Mouse (Mus musculus) embryonic fibroblast, embryonic 13.5 days (primary cell): Measurements from ENCODE around the gene Lsmem1. TPM values are rescaled to one million over a fixed set of nuclear protein-coding genes. Genes with fewer than 3 reads are reported as not detected.
"Not testable (repeated sequence)": the region's sequence is repeated elsewhere in the genome, so short reads cannot be mapped to it uniquely, and the experiment has no call there.

Experiments used
- H3K27ac ChIP-seq: 2 replicates; pipeline ENCODE4 v1.5.1; 2012; ENCODE audit warnings: low read length, control low read depth, inconsistent platforms; ENCODE audit not compliant: insufficient read depth
- H3K4me1 ChIP-seq: 2 replicates; pipeline ENCODE4 v1.6.1; 2011; ENCODE audit warnings: low read length; ENCODE audit not compliant: control insufficient read depth, insufficient read depth
- H3K4me3 ChIP-seq: 2 replicates; pipeline ENCODE4 v1.5.1; 2011; ENCODE audit warnings: mild to moderate bottlenecking, control low read depth, low read length; ENCODE audit not compliant: insufficient read depth
- CTCF ChIP-seq: IDR thresholded peaks from 2 replicates; pipeline ENCODE4 v1.5.1; 2011; ENCODE audit warnings: mild to moderate bottlenecking, control low read depth, low read length, moderate library complexity, borderline replicate concordance; ENCODE audit not compliant: insufficient read depth
- POLR2A ChIP-seq: IDR thresholded peaks from 2 replicates; pipeline ENCODE4 v1.6.1; 2011; ENCODE audit warnings: low read depth, mild to moderate bottlenecking, control low read depth, low read length, moderate library complexity
- polyA plus RNA-seq: library from polyadenylated mRNA; stranded (reverse); fragments of >200 nt; gene quantifications from 2 replicates; pipeline ENCODE4 v1.2.4, GENCODE M21; 2011; ENCODE audit warnings: low read depth; ENCODE audit not compliant: missing spikeins, insufficient read length

Lsmem1 gene
- polyA plus RNA-seq, 1 experiment, result not detected

- no peak for TF ChIP-seq POLR2A
- no peak for TF ChIP-seq CTCF
- H3K4me1 ChIP-seq, result no peaks in the 10 kb centered on the region
Measured at GRCm38 (mm10) chr12:40185474-40185873, 13.8 kb downstream of the Lsmem1 start.

GRCm38 (mm10) chr12:40177089-40177488, 22.2 kb downstream of the Lsmem1 start:
- H3K4me3 ChIP-seq, result no peak overlapping the region
- no peaks in the 10 kb centered on the region for H3K4me1 ChIP-seq
- TF ChIP-seq CTCF (no peak), POLR2A (no peak)
- no peak overlapping the region for H3K27ac ChIP-seq

More at GRCm38 (mm10) chr12:40185474-40185873, 13.8 kb downstream of the Lsmem1 start:
- Histone ChIP-seq H3K4me3 (no peak overlapping the region), H3K27ac (no peak overlapping the region)

DNA sequence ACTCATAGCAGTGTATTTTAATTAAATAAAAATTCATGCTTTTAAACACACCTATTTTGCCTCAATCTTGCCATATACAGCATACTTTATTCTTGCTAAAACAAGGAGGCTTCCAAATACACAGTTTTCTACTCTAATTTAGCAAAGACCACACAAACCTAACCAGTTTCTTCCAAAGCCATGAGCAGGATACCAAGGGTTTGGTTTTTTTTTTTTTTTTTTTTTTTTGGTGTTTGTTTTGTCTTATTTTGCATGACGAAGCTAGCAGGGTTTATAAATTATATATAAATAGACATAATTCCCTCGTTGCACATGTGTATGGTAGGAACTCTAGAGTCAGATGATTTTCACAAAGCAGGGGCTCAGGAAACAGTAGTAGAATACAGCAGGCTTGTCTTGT, 23.1 kb downstream of the Lsmem1 start:
- no peak for TF ChIP-seq POLR2A
- Histone ChIP-seq H3K4me3 (no peak overlapping the region), H3K4me1 (no peaks in the 10 kb centered on the region), H3K27ac (no peak overlapping the region)

GRCm38 (mm10) chr12:40175171-40175570, 24.1 kb downstream of the Lsmem1 start:
- H3K27ac ChIP-seq, H3K4me3 ChIP-seq, H3K4me1 ChIP-seq: not testable (repeated sequence)

DNA sequence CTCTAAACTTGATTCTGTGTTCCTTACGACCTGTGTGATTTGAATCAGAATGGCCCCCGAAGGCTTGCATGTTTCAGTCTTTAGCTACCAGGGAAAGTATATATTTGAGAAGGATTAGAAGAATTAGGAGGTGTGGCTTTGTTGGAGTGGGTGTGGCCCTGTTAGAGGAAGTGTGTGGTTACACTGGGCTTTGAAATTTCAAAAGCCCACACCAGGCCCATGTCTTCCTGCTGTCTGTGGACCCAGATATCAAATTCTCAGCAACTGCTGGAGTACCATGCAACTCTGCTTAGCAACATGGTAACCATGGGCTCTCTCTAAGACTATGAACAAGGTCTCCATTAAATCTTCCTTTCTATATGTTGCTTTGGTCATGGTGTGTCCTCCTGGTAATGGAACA, 27.7 kb downstream of the Lsmem1 start:
- TF ChIP-seq CTCF (no peak), POLR2A (no peak)
- Histone ChIP-seq H3K27ac (no peak overlapping the region), H3K4me1 (no peaks in the 10 kb centered on the region), H3K4me3 (no peak overlapping the region)

DNA sequence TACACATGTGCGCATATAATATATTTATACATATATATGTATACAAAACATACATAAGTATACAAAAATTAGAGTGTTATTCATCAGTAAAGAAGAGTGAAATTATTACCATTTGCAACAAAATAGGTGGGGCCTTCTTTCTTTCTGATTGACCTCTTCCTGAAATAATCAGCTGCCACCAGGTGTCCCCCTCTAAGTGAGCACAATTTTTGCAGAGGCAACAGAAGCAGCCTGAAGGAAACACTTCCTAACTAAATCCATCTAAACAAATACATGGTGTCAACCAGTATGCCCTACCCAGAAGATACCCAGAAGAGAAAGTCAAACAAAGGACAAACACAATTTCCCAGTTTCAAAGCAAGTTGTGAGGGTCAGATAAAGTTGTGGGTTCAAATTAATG, 29.6 kb downstream of the Lsmem1 start:
- Histone ChIP-seq H3K4me1 (no peaks in the 10 kb centered on the region), H3K27ac (no peak overlapping the region), H3K4me3 (no peak overlapping the region)
- TF ChIP-seq POLR2A (no peak), CTCF (no peak)

DNA sequence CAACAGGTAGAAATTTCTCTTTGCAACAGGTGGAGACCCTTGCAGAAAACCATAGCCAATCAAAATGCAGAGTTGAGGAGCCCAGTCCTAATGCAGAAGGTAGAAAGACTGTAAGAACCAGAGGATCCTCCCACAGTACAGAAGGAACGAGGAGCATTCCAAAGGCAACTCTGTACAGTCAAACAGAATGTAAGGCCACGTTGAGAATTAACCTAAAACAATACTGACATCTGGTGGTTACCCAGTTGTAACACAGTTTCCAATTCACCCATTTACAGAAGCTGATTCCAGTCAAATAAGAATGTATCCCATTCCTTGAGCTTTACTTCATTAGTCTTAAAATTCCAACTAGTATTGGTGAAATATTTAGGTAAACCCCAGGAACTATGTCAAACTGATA, 34.7 kb downstream of the Lsmem1 start:
- H3K27ac ChIP-seq, result no peak overlapping the region
- no peaks in the 10 kb centered on the region for H3K4me1 ChIP-seq
- no peak overlapping the region for H3K4me3 ChIP-seq
- TF ChIP-seq CTCF (no peak), POLR2A (no peak)

- Histone ChIP-seq H3K4me3 (no peak overlapping the region), H3K4me1 (no peaks in the 10 kb centered on the region), H3K27ac (no peak overlapping the region)
- TF ChIP-seq CTCF (no peak), POLR2A (no peak)
Measured at GRCm38 (mm10) chr12:40160777-40161176, 38.5 kb downstream of the Lsmem1 start.

GRCm38 (mm10) chr12:40154188-40154587, 45.1 kb downstream of the Lsmem1 start:
- TF ChIP-seq POLR2A, result no peak
- TF ChIP-seq CTCF, result no peak
- Histone ChIP-seq H3K4me1 (no peaks in the 10 kb centered on the region), H3K4me3 (no peak overlapping the region), H3K27ac (no peak overlapping the region)

DNA sequence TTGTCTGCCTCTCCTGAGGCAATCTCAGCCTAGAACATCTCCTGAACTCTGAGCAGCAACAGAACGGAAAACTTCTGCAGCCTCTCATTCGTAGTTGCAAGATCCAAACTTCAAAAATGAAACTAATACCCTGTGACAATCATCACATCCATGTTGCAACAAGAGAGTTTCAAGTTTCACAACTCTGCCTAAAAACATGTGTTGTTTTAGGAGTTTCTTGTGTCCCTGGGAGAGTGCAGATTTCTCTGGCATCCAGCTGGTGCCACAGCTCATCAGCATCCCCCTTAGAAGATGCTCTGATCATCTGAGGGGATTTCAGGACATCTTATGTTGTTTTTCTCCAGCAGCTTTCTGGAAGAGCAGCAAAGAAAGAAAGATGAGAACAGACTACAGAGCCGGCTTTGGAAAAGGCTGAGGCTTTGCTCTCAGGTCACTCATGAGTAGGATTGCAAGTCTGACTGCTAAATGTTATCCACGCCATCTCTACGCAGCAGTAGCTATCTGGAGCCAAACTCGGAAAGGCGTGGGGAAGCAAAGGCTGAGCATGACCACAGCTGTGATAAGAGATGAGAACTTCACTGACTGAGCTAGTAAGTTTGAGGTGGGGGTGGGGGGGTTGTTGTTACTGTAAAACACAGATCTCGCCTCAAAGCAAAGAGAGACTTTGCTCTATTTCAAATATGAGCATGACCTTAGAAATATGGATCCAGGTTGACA, 46.8 kb downstream of the Lsmem1 start:
- Histone ChIP-seq H3K4me1 (no peaks in the 10 kb centered on the region), H3K4me3 (no peak overlapping the region), H3K27ac (no peak overlapping the region)
- no peak for TF ChIP-seq CTCF
- TF ChIP-seq POLR2A, result no peak

- Histone ChIP-seq H3K27ac (no peak overlapping the region), H3K4me1 (no peaks in the 10 kb centered on the region), H3K4me3 (no peak overlapping the region)
- TF ChIP-seq CTCF (no peak), POLR2A (no peak)
Measured at GRCm38 (mm10) chr12:40147319-40147718, 52.0 kb downstream of the Lsmem1 start.
